Mouse (Mus musculus) heart, postnatal 36 days (tissue): Measurements from ENCODE around the gene Ss18l2. TPM values are rescaled to one million over a fixed set of nuclear protein-coding genes. Genes with fewer than 3 reads are reported as not detected.

Source experiments
- DNase-seq, 2 experiments: peaks; one replicate each; pipeline ENCODE4 v3.0.0; 2021 to 2022
- intact Hi-C: fragments of 180-260 bp; cut with DNase I; formaldehyde crosslinking; loops from one replicate; pipeline ENCODE4 v1.15.1; 2025
- total RNA-seq, 2 experiments: library from RNA; stranded (reverse); gene quantifications; 2 replicates each; pipeline ENCODE4 v1.2.3; 2021

Ss18l2 gene
- total RNA-seq, 2 experiments from 2014 or later = 125 to 135 TPM

- intact Hi-C loops = loop anchor here (2.0 kb wide), 1 partner anchor 133 kb away; no protein-coding TSS in a partner anchor
- DNase-seq = peak; percentile 67 to 71
Measured at GRCm38 (mm10) chr9:121697150-121698049, 12.7 kb upstream of the Ss18l2 start.

- DNase-seq = no peak
- intact Hi-C loops = no loop called here
Measured at GRCm38 (mm10) chr9:121704261-121704645, 5.9 kb upstream of the Ss18l2 start.

- intact Hi-C loops = no loop called here
- peak; percentile 86 to 94 for DNase-seq
Measured at GRCm38 (mm10) chr9:121704646-121705625, 5.2 kb upstream of the Ss18l2 start, which contains the start of gene Sec22c. Gene Sec22c (minus strand): TSS chr9:121705490.

GRCm38 (mm10) chr9:121706029-121706675, 4.0 kb upstream of the Ss18l2 start:
- DNase-seq = no peak
- intact Hi-C loops = no loop called here

- DNase-seq = no peak
- intact Hi-C loops = no loop called here
Measured at GRCm38 (mm10) chr9:121707801-121708200, 2.3 kb upstream of the Ss18l2 start.

- no peak for DNase-seq
- intact Hi-C loops = no loop called here
Measured at GRCm38 (mm10) chr9:121708506-121709486, 1.3 kb upstream of the Ss18l2 start.

GRCm38 (mm10) chr9:121710584-121710975, 451 bp downstream of the Ss18l2 start:
- DNase-seq = no peak
- intact Hi-C loops = no loop called here

- DNase-seq = no peak
- intact Hi-C loops = no loop called here
Measured at GRCm38 (mm10) chr9:121717048-121717447, 6.9 kb downstream of the Ss18l2 start.

GRCm38 (mm10) chr9:121718070-121718705, 8.1 kb downstream of the Ss18l2 start:
- intact Hi-C loops = no loop called here
- DNase-seq = peak in 1 of 2 experiments; percentile 29

GRCm38 (mm10) chr9:121718792-121719318, 8.7 kb downstream of the Ss18l2 start, which contains the start of gene Nktr:
Gene Nktr (plus strand): TSS chr9:121719169.
- intact Hi-C loops = no loop called here
- peak; percentile 96 to 98 for DNase-seq

- peak; percentile 23 to 70 for DNase-seq
- intact Hi-C loops = loop anchor here (1.0 kb wide), 1 partner anchor 40 kb away; the partner anchor contains the start of gene Zfp651
Measured at GRCm38 (mm10) chr9:121719347-121720331, 9.5 kb downstream of the Ss18l2 start.

GRCm38 (mm10) chr9:121740490-121740889, 30.4 kb downstream of the Ss18l2 start:
- intact Hi-C loops = no loop called here
- DNase-seq = no peak

GRCm38 (mm10) chr9:121741168-121741567, 31.0 kb downstream of the Ss18l2 start:
- intact Hi-C loops = no loop called here
- no peak for DNase-seq

GRCm38 (mm10) chr9:121744051-121744450, 33.9 kb downstream of the Ss18l2 start:
- no peak for DNase-seq
- intact Hi-C loops = no loop called here

GRCm38 (mm10) chr9:121752774-121753173, 42.6 kb downstream of the Ss18l2 start:
- DNase-seq = no peak
- intact Hi-C loops = no loop called here

- intact Hi-C loops = no loop called here
Measured at GRCm38 (mm10) chr9:121754624-121755023, 44.5 kb downstream of the Ss18l2 start.

GRCm38 (mm10) chr9:121756785-121757184, 46.7 kb downstream of the Ss18l2 start:
- intact Hi-C loops = no loop called here

More at GRCm38 (mm10) chr9:121754624-121755023, 44.5 kb downstream of the Ss18l2 start:
- DNase-seq = no peak

More at GRCm38 (mm10) chr9:121756785-121757184, 46.7 kb downstream of the Ss18l2 start:
- no peak for DNase-seq
